Mouse (Mus musculus) ES-E14 (cell line): ENCODE results near the gene Prm2. TPM values are rescaled to one million over a fixed set of nuclear protein-coding genes. Genes with fewer than 3 reads are reported as not detected.

Source experiments
- DNase-seq: peaks from one replicate; pipeline ENCODE4 v3.0.0-alpha.2; 2013; ENCODE audit warnings: low read depth, low spot score
- H3K27ac ChIP-seq: 2 replicates; pipeline ENCODE4 v1.5.1; 2012; ENCODE audit warnings: low read depth, mild to moderate bottlenecking, low read length, moderate library complexity, mixed read lengths; ENCODE audit not compliant: poor library complexity, insufficient read depth, severe bottlenecking
- H3K36me3 ChIP-seq: 2 replicates; pipeline ENCODE4 v1.6.1; 2012; ENCODE audit warnings: mild to moderate bottlenecking, low read length, moderate library complexity, mixed read lengths; ENCODE audit not compliant: control insufficient read depth, poor library complexity, insufficient read depth, severe bottlenecking
- H3K4me1 ChIP-seq, 2 experiments: fragments of 150-350 bp in 1 of 2; sonication (generic) in 1 of 2; 2 replicates each; pipeline ENCODE4 v1.6.1; 2012; ENCODE audit warnings: low read length in 2 of 2, mild to moderate bottlenecking in 1 of 2, mixed read lengths in 1 of 2; ENCODE audit not compliant: control insufficient read depth in 2 of 2, insufficient read depth in 2 of 2, poor library complexity in 1 of 2
- H3K4me3 ChIP-seq, 2 experiments: fragments of 150-350 bp in 1 of 2; sonication (generic) in 1 of 2; 2 replicates each; pipeline ENCODE4 v1.5.1; 2012; ENCODE audit warnings: low read length in 2 of 2, low read depth in 1 of 2, mild to moderate bottlenecking in 1 of 2, mixed read lengths in 1 of 2; ENCODE audit not compliant: insufficient read depth in 1 of 2, poor library complexity in 1 of 2, severe bottlenecking in 1 of 2
- H3K9ac ChIP-seq: 2 replicates; pipeline ENCODE4 v1.6.1; 2012; ENCODE audit warnings: low read depth, mild to moderate bottlenecking, low read length, mixed read lengths; ENCODE audit not compliant: poor library complexity, insufficient read depth, severe bottlenecking
- H3K9me3 ChIP-seq: fragments of 150-350 bp; sonication (generic); 2 replicates; pipeline ENCODE4 v1.6.1; 2012; ENCODE audit warnings: low read depth, mild to moderate bottlenecking, low read length; ENCODE audit not compliant: control insufficient read depth, insufficient read depth
- CHD2 ChIP-seq: IDR thresholded peaks from 2 replicates; pipeline ENCODE4 v1.6.1; 2014; ENCODE audit warnings: mild to moderate bottlenecking, low read depth, low read length, inconsistent platforms
- HCFC1 ChIP-seq: IDR thresholded peaks from 2 replicates; pipeline ENCODE4 v1.6.1; 2012; ENCODE audit warnings: low read length, inconsistent platforms, borderline replicate concordance; ENCODE audit not compliant: insufficient read depth
- MAFK ChIP-seq: IDR thresholded peaks from 2 replicates; pipeline ENCODE4 v1.6.1; 2014; ENCODE audit warnings: mild to moderate bottlenecking, low read depth, low read length, inconsistent platforms; ENCODE audit not compliant: insufficient read depth
- ZC3H11A ChIP-seq: IDR thresholded peaks from 2 replicates; pipeline ENCODE4 v1.6.1; 2012; ENCODE audit warnings: low read depth, mild to moderate bottlenecking, inconsistent platforms, low read length, borderline replicate concordance
- ZNF384 ChIP-seq: IDR thresholded peaks from 2 replicates; pipeline ENCODE4 v1.6.1; 2012; ENCODE audit warnings: low read depth, low read length, inconsistent platforms
- in situ Hi-C, 2 experiments: fragments of 600-800 bp; cut with MboI; formaldehyde crosslinking; loops; one replicate each; pipeline ENCODE4 v1.15.1; 2025; ENCODE audit warnings: low sequenced_read_pairs in 2 of 2, inconsistent platforms in 1 of 2; ENCODE audit not compliant: unreplicated experiment in 2 of 2
- total RNA-seq: library from RNA; depleted of rRNA; stranded (reverse); fragments of 300-350 nt; gene quantifications from 2 replicates; pipeline ENCODE4 v1.2.3, GENCODE M21; 2012

Prm2 gene
- total RNA-seq, 1 experiment = not detected

DNA sequence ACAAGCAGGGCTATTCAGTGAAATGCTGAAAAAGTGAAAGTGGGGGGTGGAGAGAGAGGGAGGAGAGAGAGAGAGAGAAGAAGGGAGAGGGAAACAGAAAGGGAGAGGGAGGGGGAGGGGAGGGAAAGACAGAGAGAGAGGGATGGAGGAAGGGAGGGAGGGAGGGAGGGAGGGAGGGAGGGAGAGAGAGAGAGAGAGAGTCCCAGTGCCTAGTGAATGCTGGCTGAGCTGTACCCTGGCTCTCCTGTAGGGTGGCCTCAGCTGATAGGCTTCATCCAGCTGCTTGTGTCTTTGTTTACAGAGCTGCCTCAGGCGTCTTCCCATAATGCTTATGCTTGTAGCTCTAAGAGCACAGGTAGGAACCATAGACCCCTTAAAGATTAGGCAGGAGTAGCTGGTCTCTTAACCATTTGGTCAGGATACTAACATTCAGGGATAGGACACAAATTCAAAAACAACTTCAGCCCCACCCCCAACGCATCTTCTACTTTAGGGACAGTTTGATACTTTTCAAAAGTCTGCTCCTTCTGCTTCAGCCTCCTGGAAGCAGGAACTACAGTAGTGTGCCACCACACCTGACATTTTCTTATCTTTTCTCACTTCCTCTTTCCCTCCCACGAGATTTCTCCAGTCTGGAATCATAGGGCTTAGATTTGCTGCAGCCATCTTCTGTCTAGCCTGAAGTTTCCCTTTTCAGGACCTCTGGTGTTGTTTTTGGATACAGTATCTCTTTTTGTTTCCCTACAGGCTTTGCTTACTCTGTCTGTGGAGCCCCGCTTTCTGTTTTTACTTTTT, 25.2 kb downstream of the Prm2 start:
- in situ Hi-C loops = no loop called here
- TF ChIP-seq MAFK (no peak), ZNF384 (no peak)
- Histone ChIP-seq H3K27ac (no peak overlapping the region), H3K36me3 (no peaks in the 10 kb centered on the region), H3K9me3 (no peaks in the 10 kb centered on the region), H3K4me3 (no peak overlapping the region), H3K9ac (no peak overlapping the region), H3K4me1 (no peaks in the 10 kb centered on the region)
- DNase-seq = no peak

DNA sequence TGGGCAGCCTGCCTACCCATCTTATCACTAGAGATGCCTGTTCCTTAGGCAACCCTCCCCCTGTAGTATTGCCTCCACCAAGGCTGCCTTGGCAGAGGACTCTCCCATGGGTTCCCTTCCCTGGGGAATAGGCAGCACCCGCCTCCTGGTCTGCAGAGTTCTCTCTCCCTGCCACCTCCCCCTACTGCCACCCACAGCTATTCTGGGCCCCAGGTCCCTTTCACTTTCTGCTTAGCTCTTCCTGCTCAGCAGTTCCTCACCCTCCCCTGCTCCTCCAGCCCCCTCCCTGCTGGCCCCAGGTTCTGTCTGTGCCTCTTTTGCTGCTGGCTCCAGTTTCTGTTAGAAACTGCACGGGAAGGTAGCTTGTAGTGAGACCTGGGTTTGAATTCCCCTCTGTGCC, 26.3 kb downstream of the Prm2 start:
- DNase-seq = no peak
- Histone ChIP-seq H3K9me3 (no peaks in the 10 kb centered on the region), H3K4me3 (no peak overlapping the region), H3K4me1 (no peaks in the 10 kb centered on the region), H3K9ac (no peak overlapping the region), H3K27ac (no peak overlapping the region), H3K36me3 (no peaks in the 10 kb centered on the region)
- no peak for TF ChIP-seq HCFC1
- no peak for TF ChIP-seq CHD2
- TF ChIP-seq ZC3H11A = no peak
- in situ Hi-C loops = no loop called here

DNA sequence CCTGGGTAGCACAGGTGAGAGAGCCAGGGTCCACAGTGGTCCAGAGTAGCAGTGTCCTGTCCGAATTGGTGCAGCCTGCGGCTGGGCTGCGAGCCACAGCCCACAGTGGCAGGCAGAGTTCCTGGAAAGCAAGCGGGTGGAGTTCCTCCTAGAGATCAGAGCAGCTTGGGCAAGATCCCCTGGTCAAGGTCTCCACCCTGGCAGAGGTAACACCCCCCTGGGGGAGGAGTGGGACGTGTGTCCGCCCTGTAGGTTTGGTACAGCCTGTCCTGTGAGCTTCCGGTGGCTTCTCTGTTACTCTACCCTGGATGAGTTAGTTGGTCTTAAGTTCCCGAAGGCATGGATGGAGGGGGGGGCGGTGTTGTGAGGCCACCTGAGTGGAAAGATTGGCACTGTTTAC, 27.1 kb downstream of the Prm2 start:
- Histone ChIP-seq H3K36me3 (no peaks in the 10 kb centered on the region), H3K4me1 (no peaks in the 10 kb centered on the region), H3K9ac (no peak overlapping the region), H3K4me3 (no peak overlapping the region), H3K9me3 (no peaks in the 10 kb centered on the region), H3K27ac (no peak overlapping the region)
- in situ Hi-C loops = no loop called here
- no peak for DNase-seq
- TF ChIP-seq CHD2 (no peak), ZC3H11A (no peak), ZNF384 (no peak), MAFK (no peak), HCFC1 (no peak)

DNA sequence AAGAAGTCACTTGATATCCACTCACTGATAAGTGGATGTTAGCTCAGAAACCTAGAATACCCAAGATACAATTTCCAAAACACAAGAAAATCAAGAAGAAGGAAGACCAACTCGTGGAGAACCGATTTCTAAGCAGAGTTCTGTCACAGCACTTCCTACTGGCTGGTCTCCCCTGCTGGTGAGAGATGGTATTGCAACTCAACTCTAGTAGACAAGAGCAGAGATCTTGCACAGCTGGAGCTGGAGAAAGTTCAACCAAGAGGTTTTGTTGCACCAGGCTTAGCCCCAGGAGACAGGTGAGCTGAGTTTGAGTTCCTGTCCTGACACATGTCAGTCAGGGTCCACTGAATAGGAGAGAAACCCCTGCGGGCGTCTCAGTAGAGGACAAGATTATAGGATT, 28.8 kb downstream of the Prm2 start:
- peak; percentile 74 for DNase-seq
- H3K4me1 ChIP-seq = no peaks in the 10 kb centered on the region
- H3K9ac ChIP-seq = no peak overlapping the region
- no peak overlapping the region for H3K4me3 ChIP-seq
- H3K27ac ChIP-seq = no peak overlapping the region
- in situ Hi-C loops = no loop called here
- H3K36me3 ChIP-seq = no peaks in the 10 kb centered on the region
- no peaks in the 10 kb centered on the region for H3K9me3 ChIP-seq
- TF ChIP-seq CHD2 = no peak
- no peak for TF ChIP-seq ZC3H11A
- TF ChIP-seq HCFC1 = no peak
- TF ChIP-seq ZNF384 = no peak
- no peak for TF ChIP-seq MAFK

DNA sequence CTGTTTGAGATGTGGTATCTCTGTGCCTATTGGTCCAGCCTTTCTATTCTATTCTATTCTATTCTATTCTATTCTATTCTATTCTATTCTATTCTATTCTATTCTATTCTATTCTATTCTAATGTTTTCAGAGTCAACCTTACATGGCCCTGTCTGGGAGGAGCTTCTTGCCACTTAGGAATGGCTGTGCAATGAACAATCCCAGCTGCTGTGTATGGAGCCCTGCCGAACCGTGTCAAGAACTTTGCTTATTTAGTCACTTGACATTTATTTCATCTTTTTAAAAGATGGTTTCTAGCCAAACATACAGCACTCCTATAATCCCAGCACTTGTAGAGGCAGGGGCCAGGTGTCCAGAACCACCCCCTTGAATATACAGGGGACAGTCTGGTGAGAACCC, 31.6 kb downstream of the Prm2 start:
- no peak overlapping the region for H3K9ac ChIP-seq
- in situ Hi-C loops = no loop called here
- TF ChIP-seq CHD2 (no peak), ZC3H11A (no peak), ZNF384 (no peak), HCFC1 (no peak), MAFK (no peak)
- H3K4me1 ChIP-seq = peaks cover 0 to 2% of the 10 kb centered on the region in 2 experiments; a peak in 1 of 4 replicates
- DNase-seq = no peak
- H3K4me3 ChIP-seq = no peak overlapping the region
- no peak overlapping the region for H3K27ac ChIP-seq
- no peaks in the 10 kb centered on the region for H3K9me3 ChIP-seq
- no peaks in the 10 kb centered on the region for H3K36me3 ChIP-seq
